Mouse (Mus musculus) testis, postnatal 10 days (tissue): ENCODE data around the gene Phf21a.
"Not testable (repeated sequence)": the region's sequence is repeated elsewhere in the genome, so short reads cannot be mapped to it uniquely, and the experiment has no call there.

ENCODE experiments used
- DNase-seq: peaks from one replicate; pipeline ENCODE4 v3.0.0; 2021; ENCODE audit warnings: low spot score

Phf21a gene

DNA sequence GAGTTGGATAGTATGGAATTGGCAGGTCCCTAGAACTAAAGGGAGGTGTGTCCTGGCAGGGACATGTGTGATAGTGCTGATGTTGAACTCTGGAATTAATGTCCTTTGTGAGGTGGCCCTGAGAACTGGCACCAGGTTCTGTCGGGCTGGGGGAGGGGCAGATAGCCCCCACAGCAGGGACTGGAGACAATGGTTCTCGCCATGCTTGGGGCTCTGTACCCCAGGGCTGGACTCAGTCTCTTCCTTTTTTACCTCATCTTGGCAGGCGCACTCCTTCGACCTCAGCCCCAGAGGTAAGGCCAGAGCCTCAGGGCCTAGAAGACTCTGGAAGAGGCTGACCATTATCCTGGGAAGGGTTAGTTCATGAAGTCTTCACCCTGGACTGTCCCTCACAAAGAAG, 289.8 kb downstream of the Phf21a start:
- DNase-seq = no peak

DNA sequence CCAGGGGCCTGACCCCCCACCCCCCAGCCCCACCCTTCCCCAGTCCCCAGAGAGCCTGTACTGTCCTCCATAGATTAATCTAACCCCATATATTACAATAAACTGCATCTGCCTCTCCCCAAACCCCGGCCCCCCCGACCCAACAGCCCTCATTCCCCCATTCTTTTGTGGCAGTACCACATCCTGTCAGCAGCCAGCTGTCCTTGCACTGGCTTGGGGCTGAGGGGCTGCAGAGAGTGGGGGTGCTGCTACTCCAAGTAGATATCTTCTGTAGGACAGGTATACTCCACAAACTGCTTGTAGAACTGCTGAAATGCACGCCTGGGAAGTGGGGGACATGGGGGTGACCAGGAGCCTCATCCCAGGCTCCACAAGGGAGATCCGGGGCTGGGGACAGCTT, 291.2 kb downstream of the Phf21a start:
- no peak for DNase-seq

DNA sequence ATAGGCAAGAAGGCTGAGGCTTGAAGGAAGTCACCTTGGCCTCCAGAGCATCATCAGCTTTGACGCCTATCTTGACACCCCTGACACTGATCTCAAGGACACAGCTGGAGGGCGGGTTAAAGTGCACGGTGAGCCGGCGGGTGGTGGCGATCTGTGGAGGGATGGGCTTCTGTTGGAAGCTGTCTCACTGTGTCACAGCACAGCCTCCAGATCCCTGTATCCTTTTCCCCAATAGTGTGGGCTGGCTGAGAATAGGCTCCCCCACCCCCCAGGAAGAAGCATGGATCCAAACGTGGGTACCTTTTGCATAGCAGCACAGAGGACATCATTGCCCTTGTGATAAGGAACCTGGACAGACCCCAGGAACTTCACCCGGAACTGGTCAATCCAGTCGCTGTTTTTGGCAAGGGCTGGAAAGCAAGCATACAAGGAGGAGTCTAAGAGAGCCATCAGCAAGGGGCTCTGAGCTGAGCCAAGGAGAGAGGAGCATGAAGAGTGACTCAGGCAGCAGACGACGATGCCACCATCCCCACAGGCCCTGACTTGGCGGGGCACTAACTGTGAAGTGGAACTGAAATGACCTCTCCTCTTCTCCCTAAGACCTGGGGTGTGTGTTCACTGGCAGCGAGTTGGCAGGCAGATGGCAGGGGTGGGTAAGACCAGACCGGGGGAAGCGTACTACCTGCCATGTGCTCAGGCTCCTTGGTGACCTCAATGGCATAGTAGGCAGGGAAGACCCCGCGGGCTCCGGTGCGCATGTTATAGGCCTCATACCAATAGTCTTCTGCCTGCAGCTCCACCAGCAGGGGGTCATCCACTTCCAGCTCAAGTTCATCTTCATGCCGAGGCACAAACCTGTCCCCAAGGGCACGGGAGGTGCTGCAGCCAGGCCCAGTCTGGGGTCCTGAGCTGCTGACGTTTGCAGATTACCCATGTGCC, 292.5 kb downstream of the Phf21a start:
- DNase-seq = no peak

DNA sequence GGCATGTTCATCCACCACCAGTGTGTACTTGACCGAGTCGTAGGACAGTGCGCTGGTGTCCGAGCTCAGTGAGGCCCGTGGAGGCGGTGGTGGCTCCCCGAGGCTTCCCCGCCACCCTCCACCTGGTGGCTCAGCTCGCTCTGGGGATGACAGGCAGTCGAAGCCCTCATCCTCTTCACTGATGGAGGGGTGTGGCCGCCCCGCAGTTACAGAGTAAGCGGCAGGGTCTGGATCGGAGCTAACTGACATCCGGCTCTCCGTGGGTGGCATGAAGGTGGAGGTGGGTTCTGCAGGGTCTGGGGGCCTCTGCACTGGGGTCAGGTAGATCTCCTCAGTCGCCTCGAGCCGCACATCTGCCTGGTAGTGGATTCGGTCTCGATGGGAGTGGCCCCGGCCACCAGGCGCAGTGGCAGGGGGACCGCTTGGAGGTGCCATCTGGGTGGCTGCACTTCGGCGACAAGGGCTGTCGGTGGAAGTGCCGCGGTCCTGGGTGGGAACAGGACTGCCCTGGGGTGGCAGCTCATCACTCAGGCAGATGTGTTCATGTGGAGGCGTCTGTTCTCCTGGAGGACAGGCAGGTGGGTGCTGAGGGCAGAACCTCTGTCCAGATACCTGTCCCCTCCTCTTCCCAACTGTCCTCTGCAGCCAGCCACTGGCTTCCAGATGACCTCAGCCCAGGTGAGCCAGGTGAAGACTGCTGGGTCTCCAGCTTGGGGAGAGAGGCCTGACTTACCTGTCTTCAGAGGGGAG, 294.1 kb downstream of the Phf21a start:
- no peak for DNase-seq

DNA sequence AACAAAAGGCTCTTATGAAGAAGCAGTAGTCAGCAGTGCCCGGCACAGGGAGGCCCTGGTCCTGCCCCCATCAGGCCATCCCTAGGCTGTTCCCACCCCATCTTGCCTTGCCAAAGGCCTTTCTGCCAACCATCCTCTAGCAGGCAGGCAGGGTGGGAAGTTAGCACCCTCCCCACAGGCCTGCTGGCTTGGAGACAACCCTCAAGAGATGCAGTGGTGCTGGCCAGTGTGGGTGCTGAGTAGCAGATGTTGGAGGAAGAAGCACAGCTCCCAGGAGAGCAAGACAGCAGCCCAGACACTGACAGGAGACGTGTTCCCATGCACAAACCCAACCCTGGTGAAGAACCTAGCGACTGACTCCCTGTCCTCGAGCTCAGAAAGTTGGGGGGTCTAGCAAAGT, 294.7 kb downstream of the Phf21a start:
- DNase-seq = no peak

DNA sequence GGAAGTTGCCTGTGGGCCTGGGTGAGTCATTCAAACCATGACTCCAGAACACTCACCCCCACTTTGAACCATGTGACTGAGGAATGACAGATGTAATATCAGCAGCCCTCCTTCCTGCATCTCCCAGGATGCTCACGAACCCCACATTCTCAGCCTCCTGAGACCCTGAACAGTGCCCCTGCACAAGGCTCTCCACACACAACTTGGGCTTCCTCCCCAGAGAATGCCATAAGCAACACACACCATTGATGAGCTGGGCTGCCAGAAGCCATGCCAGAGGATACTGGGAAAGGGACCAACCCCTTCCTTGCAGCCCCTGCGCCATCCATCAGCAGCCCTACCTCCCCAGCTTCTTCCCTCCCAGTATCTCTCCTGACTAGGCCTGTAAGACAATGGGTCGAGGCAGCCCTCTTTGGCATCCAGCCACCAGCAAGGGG, 295.2 kb downstream of the Phf21a start:
- no peak for DNase-seq

DNA sequence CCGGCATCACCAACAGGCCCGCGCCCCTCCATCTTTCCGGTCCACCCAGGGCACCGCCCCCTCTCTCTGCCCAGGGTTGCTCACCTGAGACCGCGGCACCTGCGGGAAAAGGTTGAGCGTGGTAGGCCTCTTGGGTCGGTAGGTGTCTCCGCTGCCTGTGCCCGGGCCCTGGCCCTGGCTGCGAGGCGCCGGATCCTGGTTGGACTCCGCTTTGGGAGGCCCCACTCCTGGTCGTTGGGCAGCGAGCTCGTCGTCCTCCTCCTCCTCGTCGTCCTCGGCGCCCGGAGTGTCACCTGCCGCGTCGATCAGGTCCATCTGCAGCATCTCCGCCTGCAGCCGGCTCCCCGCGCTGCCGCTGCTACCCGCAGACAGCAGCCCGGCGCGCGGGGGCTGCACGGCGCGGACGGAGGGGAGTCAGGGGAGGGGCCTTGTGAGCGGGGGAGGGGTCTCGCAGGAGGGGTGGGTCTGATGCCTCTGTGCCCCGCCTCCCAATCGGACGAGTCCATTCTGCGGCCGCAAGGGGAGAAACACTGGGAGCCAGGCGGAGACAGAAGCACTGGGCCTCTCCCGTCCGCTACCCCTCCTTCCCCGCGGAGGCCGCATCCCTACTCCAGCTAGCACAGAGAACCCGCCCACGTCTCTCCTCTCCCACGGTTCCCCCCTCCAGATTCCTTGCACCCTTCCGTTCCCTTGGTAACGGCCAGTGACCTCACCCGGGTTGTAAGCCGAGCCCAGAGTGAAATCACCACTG, 296.1 kb downstream of the Phf21a start:
- DNase-seq = peak; percentile 91

DNA sequence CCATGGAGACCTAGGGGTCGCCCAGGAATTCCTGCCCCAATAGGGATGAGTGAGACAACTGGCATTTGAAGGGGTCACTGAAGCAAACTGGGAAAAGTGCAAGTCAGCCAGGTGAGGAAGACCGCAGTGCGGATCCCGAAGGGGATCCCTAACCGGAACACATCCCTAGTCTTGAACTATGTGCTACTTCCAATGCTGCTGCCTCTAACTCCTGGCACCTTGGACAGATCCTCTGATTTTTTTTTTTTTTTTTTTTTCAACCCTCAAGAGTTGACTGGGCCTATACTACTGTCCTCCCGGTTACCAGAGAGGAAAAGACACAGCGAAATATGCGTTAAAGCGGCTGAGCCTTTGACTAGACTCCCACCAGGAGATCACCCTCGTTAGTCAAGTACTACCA, 296.7 kb downstream of the Phf21a start:
- no peak for DNase-seq

DNA sequence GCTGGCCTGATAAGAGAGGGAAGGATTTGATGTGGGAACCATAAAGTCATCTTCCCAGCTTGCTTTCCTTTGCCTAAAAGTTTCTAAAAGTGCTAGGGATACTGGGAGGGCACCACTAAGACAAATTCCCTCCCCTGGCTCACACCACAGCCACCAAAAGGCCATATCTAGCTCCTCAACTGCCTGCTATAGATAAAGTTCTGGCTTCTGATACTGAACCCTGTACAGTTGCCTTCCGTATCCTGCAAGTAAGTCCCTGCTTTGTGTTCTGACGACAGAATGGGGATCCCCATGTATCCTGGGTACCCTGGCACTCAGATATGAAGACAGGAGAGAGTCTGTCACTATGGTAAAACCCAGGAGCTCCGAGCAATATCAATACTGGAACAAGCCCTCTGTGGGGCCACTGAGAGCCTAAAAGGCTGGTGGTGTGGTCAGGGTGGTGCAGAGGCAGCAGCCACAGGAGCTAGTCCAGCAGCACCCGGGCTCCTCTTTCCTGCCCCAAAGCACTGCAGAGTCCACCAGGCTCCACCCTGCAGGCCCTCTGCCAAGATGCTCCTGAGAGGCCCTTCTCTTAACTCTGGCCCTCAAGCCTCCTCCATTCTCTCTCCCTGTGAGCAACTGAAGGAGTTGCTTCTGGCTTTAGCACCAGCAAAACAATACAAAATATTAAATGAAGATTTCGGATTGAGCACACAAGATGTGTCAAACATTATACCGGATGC, 297.5 kb downstream of the Phf21a start:
- DNase-seq = no peak

DNA sequence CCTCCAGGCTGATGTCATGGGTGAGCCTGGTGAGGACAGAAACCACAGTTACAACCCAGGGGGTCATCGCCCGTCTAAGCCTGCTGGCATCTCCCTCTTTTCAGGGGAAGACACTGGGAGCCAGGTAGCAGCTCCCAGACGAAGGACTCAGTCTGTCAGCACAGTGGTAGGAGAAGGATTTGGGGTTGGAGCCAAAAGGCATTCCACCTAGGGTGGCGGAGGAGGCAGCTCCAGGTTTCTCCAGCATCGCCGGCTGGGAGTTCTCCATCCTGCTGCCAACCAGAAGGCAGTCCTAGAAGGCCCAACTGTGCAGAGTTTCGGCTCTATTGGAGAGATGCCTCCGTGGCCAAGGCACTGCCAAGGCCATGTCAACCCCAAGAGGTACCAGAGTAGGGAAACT, 298.2 kb downstream of the Phf21a start:
- DNase-seq = no peak

DNA sequence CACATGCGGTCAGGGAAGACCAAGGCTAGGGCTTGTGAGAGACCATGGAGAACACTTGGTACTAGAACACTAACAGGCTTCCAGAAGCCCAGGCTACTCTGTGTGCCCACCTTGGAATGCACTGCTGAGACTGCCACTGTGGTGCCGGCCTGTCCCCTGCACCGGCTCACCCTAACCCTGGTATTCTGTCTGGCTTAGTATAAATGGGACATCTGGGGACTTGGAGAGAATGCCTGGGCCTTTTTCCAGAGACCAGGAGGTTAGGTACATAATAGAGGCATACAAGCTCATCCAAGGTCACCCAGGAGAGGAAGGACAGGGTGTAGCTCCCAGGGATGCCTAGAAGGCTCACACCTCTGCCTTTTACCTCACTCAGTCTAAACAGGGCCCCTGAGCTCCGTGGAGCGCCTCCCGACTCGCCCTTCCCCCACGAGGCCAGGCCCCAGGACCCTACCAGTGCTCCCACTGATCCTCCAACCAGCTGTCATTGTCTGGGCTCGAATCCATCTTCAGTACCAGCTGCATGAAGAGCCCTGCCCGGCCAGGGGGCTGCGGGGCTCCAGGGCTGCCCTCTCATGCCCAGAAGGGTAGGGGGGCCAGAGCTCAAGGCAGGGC, 298.9 kb downstream of the Phf21a start:
- no peak for DNase-seq

DNA sequence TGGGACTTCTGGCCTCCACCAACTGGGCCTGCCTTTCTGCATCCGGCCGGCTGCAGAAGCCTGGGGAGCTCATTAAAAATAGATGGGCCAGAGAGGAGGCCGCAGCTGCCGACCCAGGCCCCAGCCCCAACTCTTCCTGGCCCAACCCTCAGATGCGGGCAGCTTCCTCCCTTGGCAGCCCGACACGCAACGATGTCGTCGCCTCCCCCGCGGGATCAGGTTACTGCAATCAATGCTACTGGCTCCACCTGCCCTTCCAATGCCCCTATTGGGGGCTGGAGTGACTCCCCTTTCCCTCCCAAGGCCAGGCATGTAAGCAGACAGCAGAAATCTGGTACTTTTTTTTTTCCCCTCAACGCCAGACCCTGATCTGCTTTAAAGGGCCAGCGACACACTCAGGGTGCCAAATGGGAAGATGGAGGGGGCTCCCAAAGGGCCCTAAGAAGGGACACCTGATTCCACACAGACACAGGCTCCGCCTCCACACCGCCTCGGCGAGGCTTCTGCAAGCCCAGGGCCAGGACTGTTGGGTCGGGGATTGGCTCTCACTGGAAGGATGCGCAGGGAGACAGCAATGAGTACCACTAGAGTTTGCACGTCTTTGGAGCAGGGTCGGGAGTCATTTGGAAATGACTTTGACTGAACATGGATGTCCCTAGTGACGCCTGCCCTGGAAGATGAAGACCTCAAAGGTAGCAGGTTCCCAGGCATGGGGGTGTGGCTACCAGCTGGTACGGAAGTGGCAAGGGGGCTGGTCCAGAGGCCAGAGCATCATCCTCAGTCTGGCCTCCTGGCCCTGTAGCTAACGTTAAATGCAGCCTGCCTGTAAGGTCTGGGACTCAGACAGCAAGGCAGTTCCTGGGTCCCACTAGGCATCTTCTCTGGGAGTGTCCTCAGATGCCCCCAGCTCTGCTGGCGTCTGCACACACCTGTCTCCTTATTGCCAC, 299.7 kb downstream of the Phf21a start:
- no peak for DNase-seq

DNA sequence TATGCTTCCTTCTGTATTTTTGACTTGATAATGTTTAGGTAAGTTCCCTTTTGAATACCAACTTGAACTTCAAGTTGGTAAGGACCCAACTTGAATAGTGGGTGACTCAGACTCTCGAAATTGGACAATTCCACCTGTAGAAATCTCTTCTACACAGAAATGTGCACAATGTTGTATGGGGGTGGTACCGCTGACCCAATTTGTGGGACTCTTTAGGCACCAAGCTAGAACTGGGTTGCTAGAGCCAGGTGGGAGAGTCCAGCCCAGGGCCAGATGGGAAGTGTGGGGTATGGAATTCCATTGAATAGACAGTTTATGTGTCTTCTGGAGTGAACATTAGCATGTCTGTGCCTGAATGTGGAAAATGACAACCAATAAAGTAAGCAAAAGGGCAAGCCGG, 302.6 kb downstream of the Phf21a start:
- no peak for DNase-seq

DNA sequence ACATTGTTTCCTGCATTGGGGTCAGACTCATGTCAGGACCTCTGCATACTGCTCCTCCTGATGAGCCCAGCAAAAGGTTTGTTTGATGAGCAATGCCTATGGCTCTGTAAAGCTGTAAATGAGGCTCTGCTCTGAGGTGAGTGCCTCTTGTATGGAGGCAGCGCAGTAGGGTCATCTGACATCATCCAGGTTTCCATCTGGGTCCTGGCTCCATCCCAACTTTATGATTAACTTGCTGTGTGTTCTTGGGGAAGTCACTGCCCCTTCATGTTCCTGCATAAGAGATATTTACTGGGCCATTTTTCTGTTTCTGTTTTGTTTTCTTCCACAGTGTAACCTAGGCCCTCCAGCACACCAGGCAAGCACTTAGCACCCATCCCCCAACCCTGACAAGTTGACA, 304.5 kb downstream of the Phf21a start:
- DNase-seq = no peak

DNA sequence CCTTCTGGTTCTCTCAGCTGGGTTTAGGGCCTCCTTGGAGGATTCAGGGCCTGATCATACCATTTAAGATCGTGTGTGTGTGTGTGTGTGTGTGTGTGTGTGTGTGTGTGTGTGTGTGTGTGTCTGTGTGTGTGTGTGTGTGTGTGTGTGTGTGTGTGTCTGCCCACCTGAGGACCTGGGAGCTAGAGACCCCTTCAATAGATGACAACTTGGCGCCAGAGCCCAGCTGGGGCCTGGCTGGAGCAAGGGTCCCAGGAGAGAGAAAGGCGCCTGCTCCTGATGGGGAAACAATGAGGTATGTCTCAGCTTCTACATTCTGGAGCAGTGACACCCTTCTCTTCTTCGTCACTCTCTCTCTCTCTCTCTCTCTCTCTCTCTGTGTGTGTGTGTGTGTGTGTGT, 307.0 kb downstream of the Phf21a start:
- DNase-seq = not testable (repeated sequence)

DNA sequence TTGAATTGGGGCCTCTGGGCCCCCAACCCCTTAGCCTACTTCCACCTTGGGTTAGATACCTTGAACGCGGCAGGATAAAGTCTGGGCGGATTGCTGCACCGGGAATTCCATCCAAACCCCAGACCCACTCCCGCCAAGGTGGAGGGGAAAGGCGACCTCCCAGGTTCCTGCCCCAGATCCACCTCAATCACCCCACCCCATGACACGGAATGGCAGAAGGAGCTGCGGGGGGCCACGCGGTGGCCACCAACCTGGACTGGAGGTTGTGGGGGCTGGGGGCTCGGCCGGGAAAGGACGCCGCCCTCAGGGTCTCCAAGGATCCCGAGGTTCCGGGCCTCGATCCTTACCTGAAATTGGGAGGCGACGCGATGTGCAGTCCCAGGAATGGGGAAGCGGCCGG, 307.8 kb downstream of the Phf21a start:
- no peak for DNase-seq

DNA sequence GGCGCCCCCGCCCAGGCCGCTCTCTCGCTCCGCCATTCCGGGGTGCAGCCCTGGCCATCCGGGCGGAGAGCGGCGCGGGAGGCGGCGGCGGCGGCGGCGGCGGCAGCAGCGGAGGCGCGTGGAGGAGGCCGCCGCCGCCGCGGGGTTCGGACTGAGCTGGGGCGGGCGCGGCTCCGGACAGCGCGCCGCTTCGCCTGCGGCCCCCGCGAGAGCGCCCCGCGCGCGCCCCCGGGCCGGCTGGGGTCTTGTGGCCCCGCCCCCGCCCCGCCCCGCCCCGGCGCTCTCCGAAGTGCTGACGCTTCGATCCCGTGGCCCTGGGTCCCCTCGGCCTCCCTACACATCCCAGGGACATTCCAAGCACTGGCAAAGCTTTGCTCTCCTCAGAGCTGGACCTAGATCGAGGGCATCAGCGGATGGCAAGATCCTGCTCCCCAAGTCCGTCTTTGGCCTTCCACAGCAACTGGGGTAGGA, 308.2 kb downstream of the Phf21a start, which contains the start of gene Mapk8ip1:
Gene Mapk8ip1, minus strand, starts transcription at position 173 of the 471 bp plus-strand sequence.
- no peak for DNase-seq

DNA sequence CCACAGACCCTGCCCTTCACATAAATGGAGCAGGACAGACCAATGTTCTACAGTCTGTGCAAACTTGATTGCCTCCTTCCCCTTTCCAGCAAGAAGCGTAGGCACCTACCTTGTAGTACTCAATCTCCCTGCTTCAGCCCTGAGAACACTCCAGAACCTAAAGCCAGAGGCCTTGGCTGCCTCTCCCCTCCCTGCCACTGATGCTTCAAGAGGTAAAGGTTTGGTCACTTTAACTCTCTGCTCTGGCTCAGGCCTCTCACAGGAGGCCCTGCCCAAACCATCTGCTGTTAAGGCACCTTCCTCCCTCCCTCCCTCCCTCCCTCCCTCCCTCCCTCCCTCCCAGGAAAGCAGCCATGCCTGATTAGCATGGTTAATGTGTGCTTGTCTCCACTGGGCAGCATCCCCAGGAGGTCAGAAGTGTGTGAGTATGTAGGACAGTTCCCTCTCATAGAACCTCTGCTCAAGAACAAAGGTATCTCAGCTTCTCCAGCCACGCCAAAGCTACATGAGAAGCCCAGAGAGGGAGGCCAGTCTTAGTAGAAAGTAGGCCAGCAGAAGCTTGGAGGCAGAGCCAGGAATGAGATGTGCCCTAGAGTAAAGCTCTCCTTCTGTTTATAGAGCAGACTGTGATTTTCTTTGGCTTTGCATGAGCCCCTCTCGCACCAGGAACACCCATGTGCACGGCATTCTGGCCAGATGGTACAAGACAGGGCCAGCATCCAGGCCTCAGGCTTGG, 309.8 kb downstream of the Phf21a start:
- no peak for DNase-seq

DNA sequence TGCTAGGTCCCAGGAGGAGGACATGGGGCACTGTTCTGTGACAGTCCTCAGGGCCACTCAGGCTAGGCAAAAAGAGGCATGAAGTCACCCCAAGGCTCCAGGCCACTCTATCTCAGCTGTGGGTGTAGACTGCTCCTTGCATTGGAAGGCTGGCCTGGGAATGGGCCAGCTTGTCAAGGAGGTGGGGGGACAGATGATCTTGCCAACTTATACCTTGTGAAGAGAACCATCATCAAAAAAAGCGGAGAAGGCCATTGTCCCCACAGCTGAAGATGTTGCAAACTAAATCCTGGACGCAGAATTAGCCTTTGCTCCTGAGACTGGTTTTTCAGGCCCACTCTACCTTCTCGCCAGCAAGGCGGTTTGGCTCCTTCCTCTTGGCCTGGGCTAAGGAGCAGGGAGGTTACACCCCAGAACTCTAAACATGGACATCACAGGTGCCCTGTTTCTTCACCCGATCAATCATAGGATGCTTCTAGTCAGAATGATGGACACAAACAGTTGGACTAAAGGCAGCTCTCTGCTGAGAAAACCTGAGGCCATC, 310.9 kb downstream of the Phf21a start:
- no peak for DNase-seq
